Mouse (Mus musculus) liver, postnatal 0 days (tissue): ENCODE results near the gene Gm30191.

Experiments used
- CTCF ChIP-seq: sonication (generic); IDR thresholded peaks from 2 replicates; pipeline ENCODE4 v1.5.1; 2016; ENCODE audit warnings: antibody characterized with exemption, low read depth
- EP300 ChIP-seq: IDR thresholded peaks from 2 replicates; pipeline ENCODE4 v1.6.1; 2016; ENCODE audit warnings: antibody characterized with exemption, low read depth, mild to moderate bottlenecking

- no peak for TF ChIP-seq CTCF
- no peak for TF ChIP-seq EP300
These were observed 5.6 kb downstream of the Gm30191 start for GRCm38 (mm10) chr4:134252131-134252910.
